Mouse (Mus musculus) liver, embryonic 12.5 days (tissue): ENCODE results near the gene Vipas39. TPM values are rescaled to one million over a fixed set of nuclear protein-coding genes. Genes with fewer than 3 reads are reported as not detected.

Experiments
- microRNA-seq: library from miRNA; unstranded; fragments of <30 nt; microRNA quantifications from one replicate; pipeline ENCODE4, GENCODE M21; 2017
- polyA plus RNA-seq: library from polyadenylated mRNA; unstranded; fragments of >200 nt; fragmentation: Nextera tagmentation; extraction: Ambion mirVana; gene quantifications from 2 replicates; pipeline ENCODE4 v1.2.1, GENCODE M21; 2016

Gene Vipas39
- polyA plus RNA-seq, 1 experiment from 2014 or later: 13.6 TPM

Small RNA genes lying within 50 kb of the gene (microRNA-seq; reads per million reads assigned to microRNA genes)
- gene Gm47293: not detected

Other genes with a start within 250 kb of the Vipas39 start
- not detected in 2 replicates for gene Tmem63c, start 244.9 kb downstream of the Vipas39 start, polyA plus RNA-seq
- gene Ngb, start 163.7 kb downstream of the Vipas39 start, polyA plus RNA-seq: 0.17 TPM in 1 of 2 replicates, not detected in the other
- gene Gstz1, start 119.1 kb downstream of the Vipas39 start, polyA plus RNA-seq: 44.8 and 49.2 TPM in 2 replicates
- 7.1 and 7.3 TPM in 2 replicates for gene Pomt2, start 118.3 kb downstream of the Vipas39 start, polyA plus RNA-seq
- gene Samd15, start 66.5 kb downstream of the Vipas39 start, polyA plus RNA-seq: 16.2 and 16.7 TPM in 2 replicates
- gene Tmed8, start 65.8 kb downstream of the Vipas39 start, polyA plus RNA-seq: 1.3 and 1.4 TPM in 2 replicates
- gene Noxred1, start 27.5 kb downstream of the Vipas39 start, polyA plus RNA-seq: 0.32 and 0.49 TPM in 2 replicates
- 214 and 222 TPM in 2 replicates for gene Ahsa1, start 223 bp upstream of the Vipas39 start, polyA plus RNA-seq
- 0.33 and 0.74 TPM in 2 replicates for gene Ism2, start 33.4 kb upstream of the Vipas39 start, polyA plus RNA-seq
- gene Sptlc2, start 122.1 kb upstream of the Vipas39 start, polyA plus RNA-seq: 34.2 and 39.7 TPM in 2 replicates
- gene Slirp, start 177.6 kb upstream of the Vipas39 start, polyA plus RNA-seq: 211 and 219 TPM in 2 replicates
- 34.5 and 39.2 TPM in 2 replicates for gene Alkbh1, start 177.8 kb upstream of the Vipas39 start, polyA plus RNA-seq
- gene Snw1, start 206.0 kb upstream of the Vipas39 start, polyA plus RNA-seq: 82.5 and 85.6 TPM in 2 replicates
- gene Gm5788, start 228.5 kb upstream of the Vipas39 start, polyA plus RNA-seq: not detected in 2 replicates
- gene Gm8300, start 248.1 kb upstream of the Vipas39 start, polyA plus RNA-seq: not detected in 2 replicates